Mouse (Mus musculus): Measurements from ENCODE around the gene Stard10.

Gene Stard10

GRCm38 (mm10) chr7:101332045-101332831, 15.4 kb downstream of the Stard10 start:
- DNase-seq, result no peak

- no peak for DNase-seq
Measured at GRCm38 (mm10) chr7:101335228-101335627, 18.3 kb downstream of the Stard10 start.

- no peak for DNase-seq
Measured at GRCm38 (mm10) chr7:101336686-101337085, 19.8 kb downstream of the Stard10 start.

- DNase-seq, result no peak
Measured at GRCm38 (mm10) chr7:101337401-101337800, 20.5 kb downstream of the Stard10 start.

- DNase-seq, result no peak
Measured at GRCm38 (mm10) chr7:101341405-101341804, 24.5 kb downstream of the Stard10 start.

GRCm38 (mm10) chr7:101343135-101343534, 26.2 kb downstream of the Stard10 start:
- no peak for DNase-seq

GRCm38 (mm10) chr7:101344892-101345291, 28.0 kb downstream of the Stard10 start:
- DNase-seq, result no peak

- no peak for DNase-seq
Measured at GRCm38 (mm10) chr7:101346991-101347390, 30.1 kb downstream of the Stard10 start.

GRCm38 (mm10) chr7:101347767-101348270, 30.9 kb downstream of the Stard10 start, which contains the start of gene Arap1:
Gene Arap1 (plus strand): TSS chr7:101348067.
- peak; percentile 63 to 86 for DNase-seq

GRCm38 (mm10) chr7:101348312-101348711, 31.4 kb downstream of the Stard10 start:
- peak; percentile 50 to 54 for DNase-seq

GRCm38 (mm10) chr7:101349861-101350260, 33.0 kb downstream of the Stard10 start:
- DNase-seq, result no peak

GRCm38 (mm10) chr7:101352404-101352803, 35.5 kb downstream of the Stard10 start:
- DNase-seq, result no peak

- peak; percentile 44 to 68 for DNase-seq
Measured at GRCm38 (mm10) chr7:101354423-101354822, 37.5 kb downstream of the Stard10 start.

- no peak for DNase-seq
Measured at GRCm38 (mm10) chr7:101355551-101356100, 38.7 kb downstream of the Stard10 start.

- DNase-seq, result no peak
Measured at GRCm38 (mm10) chr7:101356868-101357267, 40.0 kb downstream of the Stard10 start.

GRCm38 (mm10) chr7:101360406-101360805, 43.5 kb downstream of the Stard10 start:
- peak; percentile 59 to 62 for DNase-seq

GRCm38 (mm10) chr7:101361021-101361420, 44.1 kb downstream of the Stard10 start:
- peak in 1 of 2 experiments; percentile 47 for DNase-seq

- no peak for DNase-seq
Measured at GRCm38 (mm10) chr7:101361767-101362166, 44.9 kb downstream of the Stard10 start.

GRCm38 (mm10) chr7:101362791-101363191, 45.9 kb downstream of the Stard10 start:
- no peak for DNase-seq

- no peak for DNase-seq
Measured at GRCm38 (mm10) chr7:101363914-101364313, 47.0 kb downstream of the Stard10 start.

GRCm38 (mm10) chr7:101367901-101368852, 51.3 kb downstream of the Stard10 start:
- no peak for DNase-seq

GRCm38 (mm10) chr7:101369666-101370065, 52.8 kb downstream of the Stard10 start:
- no peak for DNase-seq

- no peak for DNase-seq
Measured at GRCm38 (mm10) chr7:101373082-101373481, 56.2 kb downstream of the Stard10 start.

Measured in kidney, postnatal 36 days (tissue).